Mouse (Mus musculus): ENCODE measurements around the gene Slc8a3. TPM values are rescaled to one million over a fixed set of nuclear protein-coding genes. Genes with fewer than 3 reads are reported as not detected.

The Slc8a3 gene
- polyA plus RNA-seq, 1 experiment from 2014 or later, result 10.1 TPM

- Histone ChIP-seq H3K27me3 (ENCODE audit: control insufficient read depth, insufficient read depth, low read depth, low read length) (no peaks in the 10 kb centered on the region), H3K27ac (ENCODE audit: low read length) (no peak overlapping the region), H3K4me2 (ENCODE audit: low read length) (no peak overlapping the region), H3K4me3 (ENCODE audit: low read depth, low read length) (no peak overlapping the region), H3K4me1 (ENCODE audit: control insufficient read depth, insufficient read depth, low read length) (no peaks in the 10 kb centered on the region), H3K9ac (ENCODE audit: low read depth, low read length) (no peak overlapping the region), H3K9me3 (replicated peaks; ENCODE audit: control insufficient read depth, low read length, poor library complexity, severe bottlenecking) (no peaks in the 10 kb centered on the region), H3K36me3 (ENCODE audit: control insufficient read depth, insufficient read depth, low read length) (no peaks in the 10 kb centered on the region)
- WGBS, result 89% methylated on average over 5 of the region's 5 CpGs
- no peak for ATAC-seq
Measured at GRCm38 (mm10) chr12:81150917-81151316, 182.1 kb downstream of the Slc8a3 start.

GRCm38 (mm10) chr12:81147956-81148355, 185.0 kb downstream of the Slc8a3 start:
- Histone ChIP-seq H3K27ac (ENCODE audit: low read length) (no peak overlapping the region), H3K4me3 (ENCODE audit: low read depth, low read length) (no peak overlapping the region), H3K4me2 (ENCODE audit: low read length) (no peak overlapping the region), H3K4me1 (ENCODE audit: control insufficient read depth, insufficient read depth, low read length) (no peaks in the 10 kb centered on the region), H3K9me3 (replicated peaks; ENCODE audit: control insufficient read depth, low read length, poor library complexity, severe bottlenecking) (no peaks in the 10 kb centered on the region), H3K27me3 (ENCODE audit: control insufficient read depth, insufficient read depth, low read depth, low read length) (no peaks in the 10 kb centered on the region), H3K9ac (ENCODE audit: low read depth, low read length) (no peak overlapping the region), H3K36me3 (ENCODE audit: control insufficient read depth, insufficient read depth, low read length) (no peaks in the 10 kb centered on the region)
- 98% methylated on average over 6 of the region's 6 CpGs for WGBS
- no peak for ATAC-seq

Small RNAs within 50 kb of the gene (microRNA-seq; reads per million reads assigned to microRNA genes)
- 15.7 reads per million, percentile 35 among the genes with 10 or more reads in this experiment for gene Mir3067

Other genes with a start within 250 kb of the Slc8a3 start
- 0.25 and 0.30 TPM in 2 replicates for gene Gm4787, start 46.3 kb upstream of the Slc8a3 start, polyA plus RNA-seq (2015; fragmentation: Nextera tagmentation; extraction: Ambion mirVana)
- gene Adam4, start 88.8 kb upstream of the Slc8a3 start, polyA plus RNA-seq (2015; fragmentation: Nextera tagmentation; extraction: Ambion mirVana), result 0.41 and 0.50 TPM in 2 replicates
- gene Cox16, start 151.9 kb upstream of the Slc8a3 start, polyA plus RNA-seq (2015; fragmentation: Nextera tagmentation; extraction: Ambion mirVana), result 110 TPM in 2 replicates
- 42.0 and 44.4 TPM in 2 replicates for gene Gm20498, start 199.7 kb upstream of the Slc8a3 start, polyA plus RNA-seq (2015; fragmentation: Nextera tagmentation; extraction: Ambion mirVana)
- gene Synj2bp, start 199.7 kb upstream of the Slc8a3 start, polyA plus RNA-seq (2015; fragmentation: Nextera tagmentation; extraction: Ambion mirVana), result 36.7 and 39.8 TPM in 2 replicates
- 0.82 and 0.89 TPM in 2 replicates for gene Adam21, start 235.3 kb upstream of the Slc8a3 start, polyA plus RNA-seq (2015; fragmentation: Nextera tagmentation; extraction: Ambion mirVana)